Mouse (Mus musculus) ES-Bruce4 (cell line): ENCODE measurements around the gene Gm10282. TPM values are rescaled to one million over a fixed set of nuclear protein-coding genes. Genes with fewer than 3 reads are reported as not detected.

Experiments used
- H3K27ac ChIP-seq: 2 replicates; pipeline ENCODE4 v1.5.1; 2012; ENCODE audit warnings: low read length, inconsistent platforms; ENCODE audit not compliant: insufficient read depth
- H3K27me3 ChIP-seq: 2 replicates; pipeline ENCODE4 v1.6.1; 2012; ENCODE audit warnings: mild to moderate bottlenecking, low read length, inconsistent platforms; ENCODE audit not compliant: control insufficient read depth, poor library complexity, insufficient read depth, severe bottlenecking
- H3K36me3 ChIP-seq: 2 replicates; pipeline ENCODE4 v1.6.1; 2012; ENCODE audit warnings: inconsistent platforms, mild to moderate bottlenecking, low read length, moderate library complexity; ENCODE audit not compliant: control insufficient read depth, poor library complexity, insufficient read depth, severe bottlenecking
- H3K4me1 ChIP-seq: one replicate; pipeline ENCODE4 v1.8.1; 2011; ENCODE audit warnings: low read length; ENCODE audit not compliant: control insufficient read depth, insufficient read depth
- H3K4me3 ChIP-seq: 2 replicates; pipeline ENCODE4 v1.5.1; 2011; ENCODE audit warnings: low read depth, mild to moderate bottlenecking, low read length
- H3K9ac ChIP-seq: 2 replicates; pipeline ENCODE4 v1.6.1; 2012; ENCODE audit warnings: low read depth, mild to moderate bottlenecking, inconsistent platforms; ENCODE audit not compliant: poor library complexity, severe bottlenecking
- H3K9me3 ChIP-seq: replicated peaks from 2 replicates; pipeline ENCODE4 v1.6.1; 2012; ENCODE audit warnings: mild to moderate bottlenecking, low read length, inconsistent platforms; ENCODE audit not compliant: control insufficient read depth, poor library complexity, insufficient read depth, severe bottlenecking
- CTCF ChIP-seq: IDR thresholded peaks from one replicate; pipeline ENCODE4 v1.8.1; 2011; ENCODE audit warnings: low read depth, low read length
- EP300 ChIP-seq: IDR thresholded peaks from 2 replicates; pipeline ENCODE4 v1.6.1; 2011; ENCODE audit warnings: low read depth, low read length; ENCODE audit not compliant: insufficient read depth
- POLR2A ChIP-seq: IDR thresholded peaks from one replicate; pipeline ENCODE4 v1.8.1; 2011; ENCODE audit warnings: low read length; ENCODE audit not compliant: insufficient read depth
- polyA plus RNA-seq: library from polyadenylated mRNA; stranded (reverse); fragments of >200 nt; gene quantifications from 2 replicates; pipeline ENCODE4 v1.2.4, GENCODE M21; 2011; ENCODE audit warnings: low read depth; ENCODE audit not compliant: missing spikeins, insufficient read depth, insufficient read length

Gene Gm10282
- polyA plus RNA-seq, 1 experiment, result 4.5 TPM

DNA sequence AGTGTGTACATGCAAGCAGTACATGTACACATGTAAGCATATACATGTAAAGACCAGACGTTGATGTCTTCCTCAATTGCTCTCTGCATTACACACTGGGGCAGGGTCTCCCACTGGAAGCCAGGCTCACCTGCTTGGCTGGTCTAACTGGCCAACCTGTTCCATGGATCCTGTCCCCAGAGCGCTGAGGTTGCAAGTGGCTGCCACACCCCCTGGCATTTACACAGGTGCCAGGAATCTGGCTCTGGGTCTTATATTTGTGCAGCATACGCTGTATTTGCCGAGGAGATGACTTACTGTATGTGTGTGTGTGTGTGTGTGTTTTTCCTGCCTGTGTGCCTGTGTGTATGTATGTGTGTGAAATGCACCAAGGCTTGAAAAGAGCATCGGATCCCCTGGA lies 1.9 kb upstream of the Gm10282 start:
- Histone ChIP-seq H3K4me1 (peaks cover 7% of the 10 kb centered on the region), H3K36me3 (no peaks in the 10 kb centered on the region), H3K27me3 (no peaks in the 10 kb centered on the region), H3K9me3 (no peaks in the 10 kb centered on the region), H3K27ac (no peak overlapping the region), H3K9ac (no peak overlapping the region), H3K4me3 (no peak overlapping the region)
- TF ChIP-seq POLR2A (no peak), EP300 (no peak), CTCF (no peak)

DNA sequence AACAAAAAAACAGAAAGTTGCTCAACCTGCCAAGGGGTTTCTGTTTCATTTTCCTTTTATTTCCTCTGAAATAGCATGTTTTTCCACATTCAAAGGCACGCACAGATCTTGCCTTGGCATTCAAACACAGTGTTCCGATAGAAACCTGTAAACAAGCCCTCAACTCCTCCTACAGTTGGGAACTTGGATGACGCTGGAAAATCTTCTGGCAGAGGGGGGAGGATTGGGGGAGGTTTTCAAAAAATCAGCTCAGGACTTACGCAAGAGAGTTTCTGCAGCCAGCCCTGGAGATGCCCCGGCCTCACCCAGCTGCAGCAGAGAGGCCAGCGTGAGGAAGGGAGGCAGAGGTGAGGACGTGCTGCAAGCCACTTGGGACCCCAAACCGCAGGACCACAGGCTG lies 1.4 kb downstream of the Gm10282 start:
- no peak overlapping the region for H3K27ac ChIP-seq
- no peak overlapping the region for H3K9ac ChIP-seq
- no peaks in the 10 kb centered on the region for H3K27me3 ChIP-seq
- peaks cover 1% of the 10 kb centered on the region for H3K4me1 ChIP-seq
- no peaks in the 10 kb centered on the region for H3K9me3 ChIP-seq
- H3K36me3 ChIP-seq, result no peaks in the 10 kb centered on the region
- TF ChIP-seq POLR2A, result no peak
- TF ChIP-seq CTCF, result no peak
- TF ChIP-seq EP300, result no peak
- no peak overlapping the region for H3K4me3 ChIP-seq

DNA sequence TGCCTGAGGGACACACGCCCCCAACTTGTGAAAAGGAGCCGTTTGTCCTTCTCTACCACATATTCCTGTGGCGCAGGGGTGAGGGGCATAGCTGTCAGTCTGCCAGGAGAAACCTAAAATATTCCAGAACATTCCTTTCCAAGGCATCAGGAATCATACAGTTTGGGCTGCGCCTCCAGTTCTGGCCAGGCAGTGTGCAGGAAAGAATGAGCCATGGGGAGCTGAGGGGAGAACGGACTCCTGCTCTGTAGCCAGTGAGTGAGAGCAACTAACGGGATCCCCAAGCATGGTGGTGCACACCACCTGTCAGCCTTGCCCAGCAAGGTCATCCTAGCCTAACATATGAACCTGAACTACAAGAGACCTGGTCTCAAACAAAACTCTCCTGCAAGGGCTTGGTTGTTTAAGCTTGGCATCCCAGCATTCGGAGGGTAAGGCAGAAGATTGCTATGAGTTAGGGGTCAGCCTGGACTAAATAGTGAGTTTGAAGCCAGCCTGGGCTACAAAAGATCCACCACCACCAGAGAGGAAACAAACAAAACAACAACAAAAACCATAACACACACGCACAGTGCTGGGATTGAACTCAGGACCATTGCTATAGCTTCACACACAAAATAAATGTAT lies 2.0 kb downstream of the Gm10282 start:
- Histone ChIP-seq H3K4me3 (no peak overlapping the region), H3K9ac (no peak overlapping the region), H3K4me1 (peaks cover 1% of the 10 kb centered on the region), H3K27me3 (no peaks in the 10 kb centered on the region), H3K27ac (no peak overlapping the region), H3K9me3 (no peaks in the 10 kb centered on the region), H3K36me3 (no peaks in the 10 kb centered on the region)
- TF ChIP-seq CTCF (no peak), EP300 (no peak), POLR2A (no peak)

DNA sequence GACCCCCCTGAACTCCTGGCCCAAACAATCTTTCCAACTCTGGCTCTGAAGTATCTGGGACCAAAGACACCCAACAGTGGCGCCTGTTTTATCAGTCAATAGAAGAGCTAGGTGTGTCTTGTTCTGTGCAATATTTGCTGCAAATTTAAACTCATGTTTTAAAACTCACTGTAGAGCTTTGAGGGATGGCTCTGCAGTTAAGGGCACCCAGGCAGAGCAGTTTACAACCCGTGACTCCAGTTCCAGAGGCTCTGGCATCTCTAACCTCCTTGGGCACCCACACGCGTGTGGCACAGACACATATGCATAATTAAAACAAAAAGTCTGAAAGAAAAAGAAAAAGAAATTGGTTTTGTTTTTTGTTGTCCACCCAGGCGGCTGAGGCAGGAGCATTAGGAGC lies 3.6 kb downstream of the Gm10282 start:
- Histone ChIP-seq H3K27me3 (no peaks in the 10 kb centered on the region), H3K27ac (no peak overlapping the region), H3K9me3 (no peaks in the 10 kb centered on the region), H3K4me1 (peaks cover 1% of the 10 kb centered on the region), H3K36me3 (no peaks in the 10 kb centered on the region), H3K4me3 (no peak overlapping the region), H3K9ac (no peak overlapping the region)
- TF ChIP-seq POLR2A, result no peak
- no peak for TF ChIP-seq EP300
- no peak for TF ChIP-seq CTCF

DNA sequence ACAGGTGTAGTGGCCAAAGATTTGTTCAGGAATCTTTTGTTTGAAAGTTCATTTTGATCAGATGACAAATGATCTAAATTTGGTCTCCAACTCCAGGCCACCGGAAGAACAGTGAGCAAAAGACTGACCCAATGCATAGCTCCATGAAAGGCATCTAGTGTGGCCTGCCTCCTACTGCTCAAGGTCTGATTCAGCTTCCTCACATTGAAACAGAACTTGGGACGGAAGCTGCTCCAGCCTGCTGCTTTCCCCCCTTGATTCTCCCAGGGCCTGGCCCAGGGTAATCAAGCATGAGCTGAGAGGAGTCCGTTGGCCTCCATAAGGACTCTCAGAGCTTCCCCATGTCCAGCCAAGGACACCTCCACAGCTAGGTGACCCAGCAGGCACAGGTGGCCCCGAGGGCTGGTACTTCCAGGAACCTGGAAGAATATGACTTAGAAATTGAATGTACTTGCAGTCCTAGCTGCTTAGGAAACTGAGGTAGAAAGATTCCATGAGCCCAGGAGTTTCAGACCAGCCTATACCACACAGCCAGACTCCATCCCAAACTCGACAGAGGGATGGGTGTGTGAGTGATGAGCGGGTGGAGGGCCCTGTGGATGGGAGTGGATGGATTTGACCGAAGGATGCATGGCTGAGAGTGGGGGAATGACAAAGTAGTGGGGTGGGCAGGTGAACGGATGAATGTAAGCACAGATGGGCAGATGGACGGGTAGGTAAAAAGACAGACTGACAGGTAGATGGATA lies 4.2 kb downstream of the Gm10282 start:
- H3K4me3 ChIP-seq, result no peak overlapping the region
- TF ChIP-seq POLR2A (no peak), CTCF (no peak), EP300 (no peak)
- no peak overlapping the region for H3K27ac ChIP-seq
- no peaks in the 10 kb centered on the region for H3K36me3 ChIP-seq
- H3K9me3 ChIP-seq, result no peaks in the 10 kb centered on the region
- H3K27me3 ChIP-seq, result no peaks in the 10 kb centered on the region
- peaks cover 1% of the 10 kb centered on the region for H3K4me1 ChIP-seq
- H3K9ac ChIP-seq, result no peak overlapping the region

DNA sequence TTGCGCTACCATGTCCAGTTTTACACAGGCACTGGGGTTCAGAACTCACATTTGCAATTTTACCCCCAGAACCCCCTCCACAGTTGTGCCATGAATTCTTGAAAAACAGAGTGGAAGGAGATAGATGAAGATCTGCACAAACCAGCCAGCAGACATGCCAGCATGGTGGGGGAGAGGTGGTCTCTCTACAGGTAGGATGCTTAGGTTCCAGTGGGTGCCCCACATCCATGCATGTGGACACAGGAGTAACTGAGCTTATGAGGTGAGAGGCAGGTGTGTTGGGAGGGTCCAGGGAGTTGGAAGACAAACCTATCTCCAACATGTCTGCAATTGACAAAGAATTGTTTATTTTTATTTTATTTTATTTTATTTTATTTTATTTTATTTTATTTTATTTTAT lies 6.1 kb downstream of the Gm10282 start:
- Histone ChIP-seq H3K36me3 (no peaks in the 10 kb centered on the region), H3K4me3 (no peak overlapping the region), H3K4me1 (peaks cover 1% of the 10 kb centered on the region), H3K27me3 (no peaks in the 10 kb centered on the region), H3K9me3 (no peaks in the 10 kb centered on the region), H3K27ac (no peak overlapping the region), H3K9ac (no peak overlapping the region)
- TF ChIP-seq CTCF (no peak), POLR2A (no peak), EP300 (no peak)
